Mouse (Mus musculus): ENCODE results near the gene Trabd2b.

- TF ChIP-seq CTCF (IDR thresholded peaks at IDR 0.05; ENCODE audit: control insufficient read depth, insufficient read depth, insufficient replicate concordance, low read depth, low read length) (no peak), POLR2A (IDR thresholded peaks at IDR 0.05; ENCODE audit: control insufficient read depth, low read depth, low read length) (no peak)
Observed at GRCm38 (mm10) chr4:114423084-114423483, 16.6 kb downstream of the Trabd2b start.

All from testis, adult 2 months (tissue).